Mouse (Mus musculus): ENCODE results near the gene Egfr.

The Egfr gene

DNA sequence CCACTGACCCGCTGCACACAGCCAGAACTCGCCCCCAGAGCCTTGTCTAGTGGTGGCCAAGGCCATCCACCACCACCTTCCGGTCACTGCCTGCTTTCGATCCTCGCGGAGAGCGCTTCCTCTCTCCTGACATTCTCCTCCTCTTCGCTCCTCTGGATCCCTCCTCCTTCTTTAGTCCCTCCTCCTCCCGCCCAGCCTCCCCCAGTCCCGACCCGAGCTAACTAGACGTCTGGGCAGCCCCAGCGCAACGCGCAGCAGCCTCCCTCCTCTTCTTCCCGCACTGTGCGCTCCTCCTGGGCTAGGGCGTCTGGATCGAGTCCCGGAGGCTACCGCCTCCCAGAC is at the start of gene Egfr:
Gene Egfr, plus strand, starts transcription at position 197 of the 342 bp plus-strand sequence.
- peak; percentile 60 for DNase-seq (ENCODE audit: low read depth, low spot score)

DNA sequence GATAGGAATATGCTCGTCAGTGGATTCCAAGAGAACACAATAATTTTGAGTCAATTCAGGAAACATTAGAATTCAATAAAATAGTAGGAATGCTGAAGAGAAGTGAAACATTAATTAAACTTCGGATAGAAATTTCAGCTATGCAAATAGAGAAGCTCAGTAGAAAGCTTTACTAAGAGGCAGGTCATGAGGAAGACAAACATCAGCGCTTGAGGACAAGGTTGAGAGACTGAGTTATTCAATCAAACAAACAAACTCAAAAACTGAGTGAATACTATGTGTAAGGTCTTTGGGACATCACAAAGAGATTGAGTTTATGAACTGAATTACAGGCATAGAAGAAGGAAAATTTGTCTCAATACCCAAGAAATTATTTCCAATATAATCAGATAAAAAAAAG is 48.8 kb upstream of the Egfr start:
- DNase-seq (ENCODE audit: low read depth, low spot score), result no peak

DNA sequence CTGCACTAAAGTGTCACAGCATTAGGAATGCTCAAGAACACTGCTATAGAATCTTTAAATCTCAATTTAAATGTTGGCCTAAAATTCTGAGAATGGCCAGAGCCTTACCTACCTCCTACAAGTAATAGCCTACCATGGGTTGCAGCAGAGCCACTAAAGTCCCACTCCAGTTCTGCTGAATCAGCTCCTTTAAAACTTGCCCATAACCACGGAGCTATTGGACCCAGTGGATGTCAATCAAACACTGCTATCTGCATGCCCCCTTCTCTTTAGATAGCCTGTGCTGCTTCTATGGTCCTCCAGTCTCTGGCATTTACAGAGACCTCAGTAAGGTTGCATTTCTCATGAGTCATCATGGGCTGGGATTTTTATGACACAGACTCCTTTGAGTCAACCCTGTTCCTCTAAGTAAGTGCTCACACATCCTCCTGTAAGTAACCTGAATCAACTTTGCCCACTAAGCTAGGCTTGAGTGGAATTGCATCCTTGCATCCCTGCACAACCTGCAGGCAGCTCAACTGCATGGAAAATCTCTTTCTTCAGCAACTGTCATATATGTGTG is 16.8 kb upstream of the Egfr start:
- DNase-seq (ENCODE audit: low read depth, low spot score), result no peak

DNA sequence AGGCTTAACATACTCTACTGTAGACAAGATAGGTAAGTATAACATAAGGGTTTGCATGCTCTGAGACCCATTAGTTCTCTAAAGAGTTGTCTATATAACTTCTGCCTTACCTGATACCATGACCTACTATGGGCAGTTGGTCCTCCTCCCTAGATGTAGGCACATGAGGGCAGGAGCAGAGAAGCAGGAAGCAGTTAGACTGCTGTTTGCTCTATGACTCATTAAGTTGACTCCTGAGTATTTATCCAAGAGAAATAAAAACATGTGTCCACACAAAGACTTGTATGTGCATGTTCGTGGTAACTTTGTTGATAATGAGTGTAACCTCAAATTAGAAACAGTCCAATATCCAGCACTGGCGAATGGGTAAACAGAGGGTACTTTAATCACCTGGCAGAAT is 14.7 kb upstream of the Egfr start:
- no peak for DNase-seq (ENCODE audit: low read depth, low spot score)

DNA sequence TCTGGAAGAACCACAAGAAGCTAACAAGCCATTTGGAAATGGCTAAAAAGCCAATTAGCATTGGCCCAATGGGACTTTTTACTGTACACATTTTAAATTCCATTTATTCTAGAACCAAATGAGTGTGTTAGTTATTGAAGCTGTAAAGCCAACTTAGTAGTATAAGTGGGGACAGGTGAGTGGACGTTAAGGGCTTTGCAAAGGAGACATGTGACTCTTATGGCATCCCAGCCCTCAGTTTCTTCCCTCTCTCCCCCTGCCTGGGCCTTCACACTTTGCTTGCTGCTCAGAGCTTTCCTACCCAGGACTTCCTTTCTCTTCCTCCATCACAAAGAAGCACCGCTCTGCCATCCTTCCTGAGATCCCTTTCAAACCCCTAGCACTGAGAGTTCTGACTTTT is 13.3 kb upstream of the Egfr start:
- no peak for DNase-seq (ENCODE audit: low read depth, low spot score)

DNA sequence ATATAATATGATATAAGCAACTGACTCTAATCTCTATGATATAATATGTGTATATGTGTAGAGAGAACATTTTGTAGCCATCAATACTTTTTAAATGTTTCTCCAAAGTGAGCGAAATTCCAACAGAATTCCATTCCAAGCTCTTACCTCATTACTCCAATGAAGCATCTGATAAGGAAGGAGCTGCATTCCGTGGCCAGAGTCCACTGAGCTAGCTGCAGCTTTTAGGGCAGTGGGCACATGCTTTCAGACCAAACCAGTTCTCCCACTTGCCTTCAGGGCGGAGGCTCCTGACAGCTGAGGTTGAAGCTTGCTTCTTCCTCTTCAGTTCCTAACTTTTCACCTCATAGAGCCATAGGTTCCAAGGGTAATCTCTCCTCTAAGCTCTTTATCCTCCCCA is 12.8 kb upstream of the Egfr start:
- no peak for DNase-seq (ENCODE audit: low read depth, low spot score)

DNA sequence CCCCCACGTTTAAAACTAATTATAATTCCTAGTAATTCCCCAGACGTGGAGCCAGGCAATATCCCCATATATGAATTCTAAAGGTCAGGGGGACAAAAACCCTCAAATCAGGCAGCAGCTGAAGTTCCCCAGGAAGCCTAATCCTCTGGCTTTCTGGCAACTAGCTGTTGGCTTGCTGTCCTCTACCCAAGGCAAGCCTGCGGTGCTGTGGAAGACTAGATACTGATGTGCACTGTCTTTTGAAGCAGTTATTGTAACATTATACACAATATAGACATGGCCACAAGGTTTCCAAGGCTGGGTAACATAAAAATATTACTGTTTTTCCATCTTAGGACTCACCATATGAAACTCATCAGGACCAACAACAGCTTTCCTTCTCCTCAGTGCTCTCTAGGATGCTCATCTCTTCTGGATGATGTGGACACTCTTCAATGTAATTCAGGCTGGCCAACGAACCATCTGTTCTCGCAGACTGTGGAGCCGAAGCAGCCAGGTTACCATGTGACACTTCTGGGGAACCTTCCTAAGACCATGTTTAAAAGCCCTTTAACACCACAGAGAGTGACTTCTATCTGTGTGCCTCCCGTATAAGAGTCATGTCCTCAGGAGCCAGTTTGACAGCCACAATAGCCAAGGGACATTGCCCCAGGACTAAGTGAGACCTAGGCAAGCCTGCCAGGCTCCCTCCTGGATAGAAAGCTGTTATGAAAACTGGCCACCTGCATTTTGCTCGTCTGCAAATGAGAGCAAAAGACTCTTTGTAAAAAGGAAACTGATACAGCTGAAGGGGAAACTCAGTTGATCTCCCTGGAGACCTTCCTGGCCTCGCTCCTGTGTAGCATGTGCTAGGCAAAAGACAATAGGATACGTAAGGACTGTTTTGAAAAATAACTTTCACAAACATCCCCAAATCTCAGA is 11.1 kb upstream of the Egfr start:
- no peak for DNase-seq (ENCODE audit: low read depth, low spot score)

DNA sequence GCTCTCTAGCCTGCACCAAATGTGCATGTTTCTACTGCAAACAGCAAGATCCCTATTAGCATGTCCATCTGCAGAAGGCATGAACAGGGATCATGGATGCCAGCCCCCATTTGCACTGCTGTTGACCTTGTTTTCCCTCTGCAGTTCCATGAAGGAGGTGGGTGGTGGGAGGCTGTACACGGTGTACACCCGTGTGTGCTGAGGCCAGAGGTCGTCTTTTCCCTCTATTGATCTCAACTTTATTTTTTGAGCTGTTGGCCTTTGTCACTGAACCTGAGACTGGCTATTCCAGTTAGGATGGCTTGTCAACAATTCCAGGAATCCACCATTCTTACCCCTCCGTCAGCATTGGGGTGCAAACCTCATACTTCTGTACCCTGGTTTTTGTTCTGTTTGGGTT is 9.8 kb upstream of the Egfr start:
- no peak for DNase-seq (ENCODE audit: low read depth, low spot score)

DNA sequence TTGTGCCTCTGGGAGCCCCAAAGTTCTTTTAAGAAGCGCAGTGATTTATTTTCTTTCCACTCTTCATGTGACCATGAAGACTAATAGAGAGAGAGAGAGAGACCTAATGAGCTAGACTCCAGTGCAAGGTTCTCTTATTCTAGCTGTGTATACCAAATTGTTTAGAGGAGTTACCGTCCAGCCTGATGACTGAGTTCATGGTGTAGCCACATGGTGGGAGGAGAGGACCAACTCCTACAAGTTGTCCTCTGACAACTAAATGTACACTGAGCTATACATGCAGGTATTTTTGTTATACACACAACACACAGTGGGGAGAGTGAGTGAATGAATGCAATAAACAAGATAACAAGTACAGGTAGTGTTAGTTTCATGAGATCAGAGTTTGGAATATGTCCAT is 9.2 kb upstream of the Egfr start:
- DNase-seq (ENCODE audit: low read depth, low spot score), result no peak

DNA sequence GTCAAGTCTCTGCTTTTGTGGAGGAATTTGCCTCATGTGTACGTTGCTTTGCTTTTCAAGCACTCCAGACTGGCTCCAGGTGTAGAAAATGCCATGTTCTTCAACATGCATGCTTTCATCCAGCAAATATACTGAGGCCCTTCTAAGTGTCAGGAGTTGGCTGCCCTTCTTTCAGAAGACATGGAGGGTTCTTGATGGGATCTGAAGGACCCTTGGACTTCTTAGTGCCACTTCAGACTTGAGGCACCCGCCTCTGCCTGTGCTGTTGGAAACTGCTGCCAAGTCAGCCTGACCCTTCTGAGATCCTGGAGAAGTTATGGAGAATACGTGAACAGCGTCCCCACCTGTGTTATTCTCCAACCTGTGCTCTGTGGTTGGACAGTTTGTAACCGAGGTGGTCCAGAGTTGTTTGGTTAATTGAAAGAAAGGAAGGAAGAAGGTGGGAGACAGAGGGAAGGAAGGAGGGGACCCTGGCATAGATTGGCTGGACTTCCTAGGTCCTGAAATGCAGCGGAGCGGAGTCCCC is 483 bp upstream of the Egfr start:
- DNase-seq (ENCODE audit: low read depth, low spot score), result no peak

DNA sequence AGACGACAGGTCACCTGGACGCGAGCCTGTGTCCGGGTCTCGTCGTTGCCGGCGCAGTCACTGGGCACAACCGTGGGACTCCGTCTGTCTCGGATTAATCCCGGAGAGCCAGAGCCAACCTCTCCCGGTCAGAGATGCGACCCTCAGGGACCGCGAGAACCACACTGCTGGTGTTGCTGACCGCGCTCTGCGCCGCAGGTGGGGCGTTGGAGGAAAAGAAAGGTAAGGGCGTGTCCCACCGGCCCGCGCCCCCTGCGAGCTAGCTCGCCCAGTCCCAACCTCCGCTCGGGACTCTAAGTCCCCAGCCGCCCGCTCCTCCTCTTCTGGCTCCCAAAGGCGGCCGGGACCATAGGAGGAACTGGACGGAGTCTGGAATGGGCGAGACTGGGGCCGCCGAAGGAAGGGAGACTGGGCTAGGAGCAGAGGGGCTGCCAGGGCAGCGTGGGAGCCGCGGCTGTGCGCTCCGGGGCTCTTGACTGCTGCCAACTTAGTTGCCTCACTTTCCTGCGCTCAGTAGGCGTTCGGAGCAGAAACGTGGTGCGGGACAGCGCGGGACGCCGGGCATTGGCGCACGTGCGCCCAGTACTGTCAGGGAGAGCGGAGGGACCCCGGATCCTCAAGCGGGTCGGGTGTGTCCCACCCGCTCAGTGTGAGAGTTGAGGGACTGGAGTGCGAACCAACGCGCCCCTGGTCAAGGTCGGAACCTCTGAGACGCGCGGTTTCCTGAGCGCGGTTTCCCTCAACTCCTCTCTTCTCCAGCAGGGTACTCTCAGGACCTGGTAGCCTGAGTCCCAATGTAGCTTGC is 548 bp downstream of the Egfr start:
- peak; percentile 24 for DNase-seq (ENCODE audit: low read depth, low spot score)

DNA sequence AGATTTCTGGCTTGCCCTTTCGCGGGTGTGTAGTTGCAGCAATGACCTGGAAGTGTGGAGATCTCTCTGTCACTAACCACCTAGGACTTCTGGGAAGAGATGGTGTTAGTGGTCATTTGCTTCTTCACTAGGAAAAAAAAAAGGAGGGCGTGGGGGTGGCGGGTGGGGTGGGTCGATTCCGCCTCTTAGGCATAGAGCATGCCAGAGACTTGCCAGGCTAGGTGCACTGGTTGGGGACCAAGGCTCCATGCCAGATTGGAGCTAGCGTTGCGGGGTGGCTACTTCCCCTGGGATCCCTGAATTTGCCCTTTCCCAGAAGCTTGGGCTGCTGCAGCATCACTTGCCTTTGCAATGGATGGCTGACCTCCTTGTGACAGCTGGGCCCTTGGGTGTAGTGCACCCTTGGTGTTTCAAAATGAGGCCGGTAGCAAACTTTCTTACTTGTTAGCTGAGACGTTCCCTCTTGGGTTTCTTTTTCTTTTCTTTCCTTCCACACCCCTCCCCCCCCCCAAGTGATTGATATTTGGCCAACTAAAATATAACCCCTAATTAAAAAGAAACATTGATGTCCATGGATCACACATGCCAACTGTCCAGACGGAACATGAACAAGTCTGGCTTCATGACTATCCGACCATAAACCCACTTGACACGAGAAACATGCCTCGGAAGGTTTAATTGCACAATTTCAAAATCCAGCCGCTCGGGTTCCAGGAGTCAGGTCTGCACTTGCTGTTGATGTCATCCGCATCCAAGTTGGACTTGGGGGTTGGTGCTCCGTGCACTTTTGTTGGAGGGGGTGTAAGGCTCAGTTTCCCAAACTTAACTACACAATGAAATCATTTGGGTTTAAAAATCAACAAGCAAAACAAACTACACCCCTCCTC is 1.4 kb downstream of the Egfr start:
- no peak for DNase-seq (ENCODE audit: low read depth, low spot score)

DNA sequence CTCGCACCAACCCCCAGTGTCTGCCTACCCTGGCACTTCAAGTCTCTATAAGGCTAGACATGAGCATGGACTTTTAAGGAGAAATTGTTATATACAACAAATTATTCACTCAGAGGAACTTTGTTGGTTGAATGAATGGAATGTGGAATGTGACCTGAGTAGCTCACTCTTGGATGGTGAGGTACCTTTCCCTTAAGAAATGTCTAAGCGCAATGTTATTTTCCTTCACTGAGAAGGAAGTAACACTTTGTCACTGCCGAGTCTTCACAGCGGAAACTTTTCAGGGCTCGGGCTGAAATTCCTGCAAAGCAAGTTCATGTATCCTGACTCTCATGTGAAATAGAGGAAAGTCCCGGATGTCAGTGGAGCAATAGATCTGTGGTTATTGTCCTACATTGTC is 7.9 kb downstream of the Egfr start:
- DNase-seq (ENCODE audit: low read depth, low spot score), result no peak

DNA sequence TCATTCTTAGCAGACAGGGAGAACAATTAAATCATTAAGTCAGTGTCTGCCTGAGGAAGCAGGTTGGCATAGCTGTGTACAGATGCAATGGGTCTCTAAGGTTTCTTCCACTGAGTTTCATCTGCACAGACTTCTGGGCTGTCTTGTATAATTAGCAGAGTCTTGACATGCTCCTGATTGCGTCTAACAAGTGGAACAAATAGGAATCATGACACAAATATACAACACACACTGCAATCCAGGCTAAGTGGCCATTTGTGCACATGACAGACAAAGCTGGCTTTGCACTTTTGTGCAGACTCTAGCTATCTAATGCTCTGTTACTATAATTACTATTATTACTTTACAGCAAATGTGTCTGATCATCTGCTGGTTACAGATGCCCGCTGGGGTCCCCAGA is 9.2 kb downstream of the Egfr start:
- no peak for DNase-seq (ENCODE audit: low read depth, low spot score)

DNA sequence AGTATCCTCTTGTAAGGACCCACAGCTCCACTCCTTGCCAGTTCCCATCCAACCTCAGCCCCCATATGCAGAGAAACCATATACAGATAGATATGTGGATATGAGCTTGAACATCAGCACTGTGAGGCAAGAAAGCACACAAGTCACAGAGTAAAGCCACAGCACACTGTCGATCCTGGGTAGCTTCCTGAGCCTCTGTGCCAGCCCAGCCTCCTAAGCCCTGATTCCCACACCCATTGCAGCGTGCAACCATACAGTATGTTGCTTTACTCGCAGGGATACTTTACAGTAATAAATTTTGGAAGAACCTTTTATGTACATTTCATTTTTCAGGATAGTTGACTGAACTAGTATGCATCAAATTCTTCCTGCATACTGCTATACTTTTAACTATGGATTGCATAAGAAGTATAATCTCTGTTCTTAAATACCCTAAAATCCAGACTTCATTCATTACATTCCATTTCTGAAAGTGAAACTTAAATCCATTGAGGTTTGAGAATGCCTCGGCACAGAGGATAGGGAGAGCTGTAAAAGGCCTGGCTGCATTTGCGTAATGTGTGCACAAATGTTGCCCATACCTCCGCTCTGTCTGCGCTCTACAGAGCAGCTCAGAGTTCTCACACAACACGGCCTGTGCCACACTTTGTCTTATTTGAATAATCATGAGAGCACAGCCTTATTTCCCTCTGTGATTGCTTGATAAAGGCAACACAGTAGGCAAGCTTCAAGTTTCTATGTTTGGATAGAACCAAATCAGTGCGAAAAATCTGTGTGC is 14.2 kb downstream of the Egfr start:
- DNase-seq (ENCODE audit: low read depth, low spot score), result no peak

DNA sequence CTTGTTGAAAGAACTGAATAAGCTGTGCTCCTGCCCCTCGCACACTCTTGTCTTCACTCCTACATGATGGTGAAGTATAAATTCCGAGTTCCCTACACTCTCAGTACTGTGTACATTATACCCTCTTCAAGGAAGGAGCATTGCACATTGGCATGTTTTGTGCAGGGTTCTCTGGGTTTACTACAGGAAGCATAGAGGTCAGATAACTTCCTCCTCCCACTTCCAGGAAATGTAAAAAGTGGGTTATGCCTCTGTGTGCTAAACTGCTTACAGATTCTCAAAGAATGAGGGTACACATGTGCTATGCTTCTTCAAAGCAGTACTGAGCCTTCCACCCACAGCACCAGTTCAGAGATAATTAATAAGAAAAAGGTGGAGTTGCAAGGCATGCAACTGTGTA is 16.0 kb downstream of the Egfr start:
- DNase-seq (ENCODE audit: low read depth, low spot score), result no peak

DNA sequence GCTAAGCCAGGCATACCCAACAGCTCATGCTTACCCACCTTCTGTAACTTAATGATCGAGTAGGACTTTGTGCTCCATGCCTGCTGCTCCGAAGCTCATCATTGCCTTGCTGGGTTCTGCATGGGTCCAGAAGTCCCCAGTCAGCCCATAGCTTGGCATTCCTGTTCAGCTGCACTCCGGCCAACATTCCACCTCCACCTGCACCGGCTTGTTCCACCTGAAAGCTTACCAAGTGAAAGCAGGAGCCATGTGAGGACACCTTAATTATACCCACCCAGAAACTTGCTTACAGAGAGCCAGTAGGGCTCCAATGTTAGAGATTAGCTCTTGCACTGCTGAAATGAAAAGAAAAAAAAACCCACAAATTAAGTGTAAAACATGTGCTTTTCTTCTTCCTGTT is 17.3 kb downstream of the Egfr start:
- no peak for DNase-seq (ENCODE audit: low read depth, low spot score)

DNA sequence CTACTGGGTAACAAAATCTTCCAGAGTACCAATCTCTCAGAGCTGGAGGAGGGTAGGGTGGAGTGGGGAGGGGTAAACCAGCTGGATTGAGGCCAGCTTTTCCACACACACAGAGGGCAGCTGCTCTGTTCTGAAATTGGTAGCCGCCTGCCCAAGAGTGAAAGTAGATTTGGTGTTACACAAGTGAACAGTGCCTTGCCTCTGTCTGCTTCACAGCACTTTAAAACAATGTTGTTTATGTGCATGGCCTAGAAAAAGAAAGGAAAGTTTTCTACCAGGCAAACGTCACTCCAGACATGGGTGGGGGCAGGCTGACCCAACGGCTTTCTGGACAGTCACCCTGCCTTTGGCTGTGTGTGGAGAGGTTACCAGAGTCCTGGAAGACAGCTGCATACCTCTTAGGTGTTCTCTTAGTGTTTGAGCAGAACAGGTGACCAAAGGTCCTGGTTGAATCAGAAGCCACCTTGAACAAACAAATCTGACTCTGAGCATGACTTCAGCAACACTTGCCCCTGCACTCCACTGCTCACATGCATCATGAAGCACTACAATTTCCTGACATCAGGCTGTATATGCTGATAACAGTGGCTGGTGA is 17.8 kb downstream of the Egfr start:
- DNase-seq (ENCODE audit: low read depth, low spot score), result no peak

DNA sequence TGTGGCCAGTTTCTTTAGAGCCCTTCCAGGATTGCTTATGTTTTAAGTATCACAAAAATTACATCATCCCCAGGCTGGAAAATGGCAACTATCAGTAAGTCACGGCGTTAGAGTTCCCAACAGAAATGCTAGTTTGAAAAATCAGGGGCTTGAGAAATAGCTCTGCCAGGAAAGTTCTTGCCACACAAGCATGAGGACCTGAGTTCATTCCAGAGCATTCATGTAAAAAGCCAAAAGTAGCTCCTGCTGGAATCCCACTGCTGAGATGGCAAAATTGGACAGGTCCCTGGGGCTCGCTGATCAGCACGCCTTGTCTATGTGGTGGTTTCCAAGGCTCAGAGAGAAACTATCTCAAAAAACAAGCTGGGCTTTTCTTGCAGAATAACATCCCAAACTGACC is 19.0 kb downstream of the Egfr start:
- no peak for DNase-seq (ENCODE audit: low read depth, low spot score)

DNA sequence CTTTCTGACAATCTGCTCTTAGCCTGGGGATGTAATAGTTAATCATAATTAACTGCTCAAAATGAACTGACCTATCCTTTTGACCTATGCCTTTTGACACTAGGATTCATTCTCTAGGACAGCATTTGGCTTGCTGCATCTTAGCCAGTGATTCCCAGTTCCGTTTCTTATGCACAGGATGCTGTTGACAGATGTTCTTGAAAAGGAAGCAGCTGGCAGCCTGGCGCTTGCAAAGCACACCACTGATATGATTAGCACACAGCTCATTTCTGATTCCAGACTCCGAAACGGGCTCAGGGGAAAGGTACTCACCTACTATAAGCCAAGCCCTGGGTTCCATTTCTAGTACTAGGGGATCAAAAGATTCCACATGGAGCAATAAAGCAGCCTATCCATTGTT is 20.7 kb downstream of the Egfr start:
- DNase-seq (ENCODE audit: low read depth, low spot score), result peak; percentile 26

Data from mesoderm, embryonic 11.5 days (tissue).